ENCODE assay signal across 13 mouse cellular contexts in the genomic region with DNA sequence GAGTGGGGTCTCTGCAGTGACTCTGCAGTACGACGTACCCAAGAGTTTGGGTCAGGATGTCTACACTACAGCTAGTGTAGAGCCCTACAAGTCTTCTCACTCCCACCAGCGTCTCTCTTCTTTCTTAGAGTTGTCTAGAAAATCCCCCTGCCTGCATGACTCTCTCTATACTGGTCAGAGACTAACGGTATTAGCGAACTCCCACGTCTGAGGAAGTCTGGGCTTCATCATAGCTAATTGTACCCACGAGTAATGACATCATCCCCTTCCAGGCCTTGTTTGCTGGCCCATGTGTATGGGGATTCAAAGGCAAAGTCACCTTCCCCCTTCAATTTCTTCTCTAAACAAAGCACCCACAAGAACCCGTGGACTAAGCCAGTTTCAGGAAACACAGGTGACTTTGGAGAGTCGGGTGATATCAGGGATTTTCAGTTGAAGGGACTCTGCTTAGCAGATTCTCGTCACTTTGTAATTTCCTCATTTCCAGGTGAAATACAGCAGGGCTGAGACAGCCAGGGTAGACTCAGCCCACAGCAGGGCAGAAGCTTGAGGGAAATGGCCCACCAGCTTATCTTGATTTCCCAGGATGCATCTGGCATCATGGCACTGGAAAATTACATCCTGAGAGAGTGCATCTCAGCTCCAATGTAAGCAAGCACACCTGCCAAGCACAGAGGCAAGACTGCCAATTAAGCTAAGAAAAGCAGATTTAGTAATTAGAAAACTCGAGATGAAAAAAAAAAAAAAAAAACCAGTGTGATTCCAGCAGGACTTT.
DNase-seq lines count a peak whose midpoint lies in the region; ATAC-seq and TF ChIP-seq lines count a peak whose summit lies in the region.
"Had no signal": no experiment of that assay in that cellular context is flagged by ENCODE, and none has a peak within 500 bp of the region (broad histone marks: within the 10 kb centered on the region; RNA-seq: fewer than 3 reads in every experiment).

No protein-coding gene starts in this region.

- H3K4me3 ChIP-seq in hindbrain, embryonic 14.5 days (replicated peaks; ENCODE audit: low read length): no peak overlapping the region
- H3K4me3 ChIP-seq in hindbrain, embryonic 11.5 days (ENCODE audit: low read depth, low read length): no peak overlapping the region
- no peak overlapping the region for H3K4me3 ChIP-seq in MEL (ENCODE audit: control insufficient read depth in 1 of 2, insufficient read depth in 1 of 2, low read depth in 2 of 2, low read length in 2 of 2)

- H3K36me3 ChIP-seq in hindbrain, embryonic 14.5 days (replicated peaks; ENCODE audit: control insufficient read depth, insufficient read depth): no peaks in the 10 kb centered on the region
- H3K36me3 ChIP-seq in hindbrain, embryonic 11.5 days (ENCODE audit: control insufficient read depth, insufficient read depth, low read length): no peaks in the 10 kb centered on the region
- H3K36me3 ChIP-seq in MEL (ENCODE audit: control insufficient read depth in 1 of 2, insufficient read depth in 2 of 2, low read length in 2 of 2): peaks cover 4 to 5% of the 10 kb centered on the region in 2 experiments; a peak in 3 of 4 replicates

- TF ChIP-seq POLR2A in MEL (IDR thresholded peaks at IDR 0.05; ENCODE audit: control insufficient read depth in 1 of 2, insufficient read depth in 1 of 2, low read depth in 1 of 2, low read length in 2 of 2, poor library complexity in 1 of 2): no peak
- TF ChIP-seq POLR2A in brain, embryonic 14.5 days (IDR thresholded peaks at IDR 0.05; ENCODE audit: borderline replicate concordance, extremely low read depth, insufficient read depth, insufficient read length, poor library complexity, severe bottlenecking): no peak

- no peaks in the 10 kb centered on the region for H3K9me3 ChIP-seq in hindbrain, embryonic 14.5 days (ENCODE audit: control insufficient read depth, low read length)
- no peaks in the 10 kb centered on the region for H3K9me3 ChIP-seq in hindbrain, embryonic 11.5 days (ENCODE audit: control insufficient read depth, low read length)
- no peaks in the 10 kb centered on the region for H3K9me3 ChIP-seq in MEL (replicated peaks; ENCODE audit: insufficient read depth, low read length)

- no peaks in the 10 kb centered on the region for H3K27me3 ChIP-seq in hindbrain, embryonic 14.5 days (ENCODE audit: control insufficient read depth, insufficient read depth, low read length)
- H3K27me3 ChIP-seq in hindbrain, embryonic 11.5 days (ENCODE audit: control insufficient read depth, insufficient read depth, low read length): no peaks in the 10 kb centered on the region
- no peaks in the 10 kb centered on the region for H3K27me3 ChIP-seq in MEL (ENCODE audit: control insufficient read depth in 1 of 2, insufficient read depth in 2 of 2, low read length in 2 of 2)

- no peaks in the 10 kb centered on the region for H3K4me1 ChIP-seq in hindbrain, embryonic 14.5 days (replicated peaks; ENCODE audit: control insufficient read depth, insufficient read depth, low read length)
- H3K4me1 ChIP-seq in hindbrain, embryonic 11.5 days (replicated peaks; ENCODE audit: control insufficient read depth, insufficient read depth, low read length): no peaks in the 10 kb centered on the region
- peaks cover 0 to 5% of the 10 kb centered on the region in 2 experiments; a peak in 2 of 4 replicates for H3K4me1 ChIP-seq in MEL (ENCODE audit: control insufficient read depth in 1 of 2, insufficient read depth in 2 of 2, low read length in 2 of 2)

- no peak overlapping the region for H3K9ac ChIP-seq in hindbrain, embryonic 14.5 days
- H3K9ac ChIP-seq in hindbrain, embryonic 11.5 days (ENCODE audit: low read depth, low read length): no peak overlapping the region
- no peak overlapping the region for H3K9ac ChIP-seq in MEL (ENCODE audit: control insufficient read depth, low read depth, low read length, poor library complexity, severe bottlenecking)

- H3K79me2 ChIP-seq in MEL (ENCODE audit: control insufficient read depth, insufficient read depth, low read length, poor library complexity): no peaks in the 10 kb centered on the region

- 73% methylated on average over 11 of the region's 11 CpGs for WGBS in hindbrain, embryonic 14.5 days
- 81% methylated on average over 11 of the region's 11 CpGs for WGBS in hindbrain, embryonic 11.5 days

- H3K27ac ChIP-seq in hindbrain, embryonic 14.5 days: no peak overlapping the region
- H3K27ac ChIP-seq in hindbrain, embryonic 11.5 days (ENCODE audit: low read depth, low read length): no peak overlapping the region
- H3K27ac ChIP-seq in MEL (ENCODE audit: control insufficient read depth, low read depth, low read length): no peak overlapping the region

- no peak for TF ChIP-seq RAD21 in MEL (IDR thresholded peaks at IDR 0.05; ENCODE audit: low read depth, low read length)

- TF ChIP-seq CTCF in MEL (IDR thresholded peaks at IDR 0.05 in 2 of 3, conservative IDR thresholded peaks at IDR 0.05 in 1 of 3; ENCODE audit: control insufficient read depth in 1 of 3, insufficient read depth in 1 of 3, low read depth in 2 of 3, low read length in 3 of 3, poor library complexity in 1 of 3, severe bottlenecking in 1 of 3): no peak
- no peak for TF ChIP-seq CTCF in brain, embryonic 14.5 days (IDR thresholded peaks at IDR 0.05; ENCODE audit: borderline replicate concordance, extremely low read depth, insufficient read depth, insufficient read length)

- ATAC-seq in hindbrain, embryonic 14.5 days (ENCODE audit: low FRiP score): peak; percentile 51; the same call in 1 of the 2 replicates
- ATAC-seq in hindbrain, embryonic 11.5 days (ENCODE audit: low FRiP score): no peak
- ATAC-seq in hematopoietic stem cell, adult 5-6 weeks (replicated peaks in 1 of 2; ENCODE audit: insufficient read depth in 1 of 2, low FRiP score in 2 of 2, low TSS enrichment in 1 of 2, low read depth in 1 of 2, poor library complexity in 2 of 2, severe bottlenecking in 2 of 2): peak; percentile 49 to 60; a peak in 3 of 4 replicates
- no peak for ATAC-seq in activated CD4-positive, CD25-positive, alpha-beta regulatory T cell, adult 4 months

- no peak for DNase-seq in hindbrain, embryonic 14.5 days (ENCODE audit: low spot score)
- no peak for DNase-seq in hindbrain, embryonic 11.5 days (ENCODE audit: low spot score)
- DNase-seq in MEL (ENCODE audit: low read depth, low spot score): peak; percentile 40
- peak; percentile 81 for DNase-seq in brain, embryonic 14.5 days (ENCODE audit: low read depth)
- DNase-seq in urinary bladder, postnatal 14 days (ENCODE audit: low spot score): no peak
- DNase-seq: cerebellum, postnatal 10 days; kidney, adult 11 months; lung, postnatal 10 days; midbrain, embryonic 14.5 days; right cerebral cortex, postnatal 25 days had no signal

- TF ChIP-seq EP300 in MEL (IDR thresholded peaks at IDR 0.05; ENCODE audit: low read depth in 1 of 2, low read length in 2 of 2): no peak

- H3K4me2 ChIP-seq in hindbrain, embryonic 14.5 days (replicated peaks): no peak overlapping the region
- H3K4me2 ChIP-seq in hindbrain, embryonic 11.5 days (replicated peaks; ENCODE audit: low read depth, low read length): no peak overlapping the region
- H3K4me2 ChIP-seq: liver, embryonic 11.5 days had no signal

TF ChIP-seq in MEL, 35 proteins besides CTCF, POLR2A, EP300 and RAD21:
- no peak for TF ChIP-seq E2F4 (IDR thresholded peaks at IDR 0.05; ENCODE audit: borderline replicate concordance, low read depth, low read length)
- no peak for TF ChIP-seq JUND (IDR thresholded peaks at IDR 0.05; ENCODE audit: low read depth, low read length)
- TF ChIP-seq ZKSCAN1 (IDR thresholded peaks at IDR 0.05; ENCODE audit: low read depth, low read length): no peak
- no peak for TF ChIP-seq ZC3H11A (IDR thresholded peaks at IDR 0.05; ENCODE audit: low read depth, low read length)
- peak; percentile 40; the same call in 1 of the 2 replicates for TF ChIP-seq ZNF384 (IDR thresholded peaks at IDR 0.05; ENCODE audit: low read depth, low read length)
- TF ChIP-seq ELF1 (IDR thresholded peaks at IDR 0.05; ENCODE audit: low read depth, low read length): no peak
- no peak for TF ChIP-seq CHD1 (IDR thresholded peaks at IDR 0.05; ENCODE audit: low read depth, low read length)
- TF ChIP-seq USF1 (IDR thresholded peaks at IDR 0.05; ENCODE audit: low read depth, low read length): no peak
- peak; percentile 33; the same call in 1 of the 2 replicates for TF ChIP-seq ETS1 (IDR thresholded peaks at IDR 0.05; ENCODE audit: low read depth, low read length)
- TF ChIP-seq USF2 (IDR thresholded peaks at IDR 0.05; ENCODE audit: borderline replicate concordance in 1 of 2, insufficient read depth in 1 of 2, low read depth in 1 of 2, low read length in 2 of 2): no peak
- no peak for TF ChIP-seq POLR2AphosphoS5 (IDR thresholded peaks at IDR 0.05; ENCODE audit: borderline replicate concordance, low read depth, low read length)
- TF ChIP-seq GATA1 (IDR thresholded peaks at IDR 0.05; ENCODE audit: low read depth, low read length): 0 out of 2 replicates have a peak, but pooled peaks have one; percentile 23
- no peak for TF ChIP-seq MYB (IDR thresholded peaks at IDR 0.05; ENCODE audit: low read depth, low read length)
- TF ChIP-seq MAFK (IDR thresholded peaks at IDR 0.05; ENCODE audit: borderline replicate concordance, low read depth, low read length): no peak

Comparison
In these comparisons a context has a peak if more than half of its experiments do, and no peak if none do; other contexts are left out.
1. ATAC-seq: peak in hindbrain, embryonic 14.5 days (single experiment) and hematopoietic stem cell, adult 5-6 weeks (2 of 2); none in hindbrain, embryonic 11.5 days (single experiment) and activated CD4-positive, CD25-positive, alpha-beta regulatory T cell, adult 4 months (single experiment).
2. DNase-seq: peak in MEL (single experiment) and brain, embryonic 14.5 days (single experiment); none in hindbrain, embryonic 14.5 days (single experiment), hindbrain, embryonic 11.5 days (single experiment) and urinary bladder, postnatal 14 days (single experiment).